Mouse (Mus musculus): ENCODE results near the gene Rpl35a. TPM values are rescaled to one million over a fixed set of nuclear protein-coding genes. Genes with fewer than 3 reads are reported as not detected.

The Rpl35a gene
- total and polyA plus RNA-seq, 3 experiments: 159 to 1,492 (median 642) TPM

DNA sequence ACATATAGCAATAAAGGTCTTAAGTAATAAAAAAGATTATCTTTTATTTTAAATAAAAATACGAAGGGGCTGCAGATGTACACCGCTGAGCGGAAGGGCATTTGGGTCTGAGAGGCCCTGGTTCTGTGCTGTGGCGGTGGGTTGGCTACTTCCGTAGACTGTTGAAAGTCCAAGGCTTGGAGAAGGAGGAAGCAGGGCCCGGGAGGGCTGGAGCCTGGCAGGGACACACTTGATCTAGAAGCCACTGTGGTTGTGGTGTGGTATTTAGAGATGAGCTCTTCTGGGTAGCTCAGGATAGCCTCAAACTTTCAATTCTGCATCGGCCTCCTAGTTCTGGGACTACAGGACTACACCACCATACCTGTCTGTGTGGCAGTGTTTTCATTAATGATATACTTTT lies 23.8 kb downstream of the Rpl35a start:
- H3K9me3 ChIP-seq (replicated peaks): no peaks in the 10 kb centered on the region
- H3K27me3 ChIP-seq (ENCODE audit: insufficient read depth, low read length): no peaks in the 10 kb centered on the region
- TF ChIP-seq TAL1 (conservative IDR thresholded peaks at IDR 0.05; ENCODE audit: low read depth, low read length): no peak
- TF ChIP-seq POLR2AphosphoS5 (IDR thresholded peaks at IDR 0.05; ENCODE audit: insufficient replicate concordance, low read depth, low read length): no peak
- no peak for TF ChIP-seq GATA2 (IDR thresholded peaks at IDR 0.05; ENCODE audit: borderline replicate concordance, low read depth, low read length)
- no peak for TF ChIP-seq GATA1 (IDR thresholded peaks at IDR 0.05; ENCODE audit: borderline replicate concordance, low read length)
- TF ChIP-seq CTCF (IDR thresholded peaks at IDR 0.05; ENCODE audit: low read depth, low read length): no peak
- no peak for ATAC-seq (ENCODE audit: extremely low read depth, insufficient number of reproducible peaks, low FRiP score, poor library complexity, severe bottlenecking)
- H3K4me1 ChIP-seq (ENCODE audit: insufficient read depth, low read depth, low read length): no peaks in the 10 kb centered on the region
- peaks cover 36% of the 10 kb centered on the region for H3K36me3 ChIP-seq (replicated peaks)
- H3K4me3 ChIP-seq (ENCODE audit: low read depth, low read length): no peak overlapping the region
- DNase-seq (ENCODE audit: low spot score): no peak

DNA sequence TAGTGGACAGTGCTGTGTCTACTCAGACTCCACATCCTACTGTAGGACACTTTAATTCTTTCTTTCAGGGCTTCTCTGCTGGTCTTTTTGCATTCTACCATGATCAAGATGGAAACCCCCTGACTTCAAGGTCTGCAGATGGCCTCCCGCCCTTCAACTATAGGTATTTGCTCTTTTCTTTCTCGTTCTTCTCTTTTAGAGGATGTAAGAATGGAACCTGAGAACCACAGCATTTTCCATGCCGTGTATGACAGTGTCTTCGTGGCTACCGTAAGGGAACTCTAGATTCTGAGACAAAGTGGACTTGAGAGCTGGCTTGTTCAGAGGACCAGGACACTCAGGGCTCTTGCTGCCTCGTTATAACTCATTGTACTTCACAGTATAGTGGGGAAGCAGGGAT lies 26.7 kb downstream of the Rpl35a start:
- DNase-seq (ENCODE audit: low spot score): no peak
- peaks cover 26% of the 10 kb centered on the region for H3K36me3 ChIP-seq (replicated peaks)
- no peak overlapping the region for H3K4me3 ChIP-seq (ENCODE audit: low read depth, low read length)
- TF ChIP-seq GATA2 (IDR thresholded peaks at IDR 0.05; ENCODE audit: borderline replicate concordance, low read depth, low read length) (no peak), TAL1 (conservative IDR thresholded peaks at IDR 0.05; ENCODE audit: low read depth, low read length) (no peak), GATA1 (IDR thresholded peaks at IDR 0.05; ENCODE audit: borderline replicate concordance, low read length) (no peak), POLR2AphosphoS5 (IDR thresholded peaks at IDR 0.05; ENCODE audit: insufficient replicate concordance, low read depth, low read length) (no peak), CTCF (IDR thresholded peaks at IDR 0.05; ENCODE audit: low read depth, low read length) (no peak)
- no peak for ATAC-seq (ENCODE audit: extremely low read depth, insufficient number of reproducible peaks, low FRiP score, poor library complexity, severe bottlenecking)
- H3K9me3 ChIP-seq (replicated peaks): no peaks in the 10 kb centered on the region
- no peaks in the 10 kb centered on the region for H3K27me3 ChIP-seq (ENCODE audit: insufficient read depth, low read length)
- H3K4me1 ChIP-seq (ENCODE audit: insufficient read depth, low read depth, low read length): no peaks in the 10 kb centered on the region

DNA sequence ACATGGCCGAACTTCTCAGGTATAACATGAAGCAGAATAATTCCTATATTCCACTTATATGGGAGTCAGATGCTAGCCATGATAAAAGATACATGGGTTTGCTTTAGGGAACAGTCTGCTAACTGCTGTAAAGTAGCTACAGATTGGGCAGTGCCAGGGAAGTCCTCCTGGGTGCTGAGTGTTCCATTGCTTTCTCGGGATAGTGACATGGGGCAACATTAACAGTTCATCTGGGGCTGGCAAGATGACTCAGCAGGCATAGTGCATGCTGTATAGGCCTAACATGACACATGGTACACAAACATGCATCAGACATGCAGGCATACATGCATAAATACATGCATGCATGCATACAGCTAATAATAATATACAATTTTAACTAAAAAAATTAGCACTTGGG lies 27.7 kb downstream of the Rpl35a start:
- H3K9me3 ChIP-seq (replicated peaks): no peaks in the 10 kb centered on the region
- ATAC-seq (ENCODE audit: extremely low read depth, insufficient number of reproducible peaks, low FRiP score, poor library complexity, severe bottlenecking): no peak
- TF ChIP-seq POLR2AphosphoS5 (IDR thresholded peaks at IDR 0.05; ENCODE audit: insufficient replicate concordance, low read depth, low read length) (no peak), CTCF (IDR thresholded peaks at IDR 0.05; ENCODE audit: low read depth, low read length) (no peak), GATA2 (IDR thresholded peaks at IDR 0.05; ENCODE audit: borderline replicate concordance, low read depth, low read length) (no peak), GATA1 (IDR thresholded peaks at IDR 0.05; ENCODE audit: borderline replicate concordance, low read length) (no peak), TAL1 (conservative IDR thresholded peaks at IDR 0.05; ENCODE audit: low read depth, low read length) (no peak)
- peaks cover 25% of the 10 kb centered on the region for H3K36me3 ChIP-seq (replicated peaks)
- no peaks in the 10 kb centered on the region for H3K4me1 ChIP-seq (ENCODE audit: insufficient read depth, low read depth, low read length)
- DNase-seq (ENCODE audit: low spot score): no peak
- no peaks in the 10 kb centered on the region for H3K27me3 ChIP-seq (ENCODE audit: insufficient read depth, low read length)
- no peak overlapping the region for H3K4me3 ChIP-seq (ENCODE audit: low read depth, low read length)

DNA sequence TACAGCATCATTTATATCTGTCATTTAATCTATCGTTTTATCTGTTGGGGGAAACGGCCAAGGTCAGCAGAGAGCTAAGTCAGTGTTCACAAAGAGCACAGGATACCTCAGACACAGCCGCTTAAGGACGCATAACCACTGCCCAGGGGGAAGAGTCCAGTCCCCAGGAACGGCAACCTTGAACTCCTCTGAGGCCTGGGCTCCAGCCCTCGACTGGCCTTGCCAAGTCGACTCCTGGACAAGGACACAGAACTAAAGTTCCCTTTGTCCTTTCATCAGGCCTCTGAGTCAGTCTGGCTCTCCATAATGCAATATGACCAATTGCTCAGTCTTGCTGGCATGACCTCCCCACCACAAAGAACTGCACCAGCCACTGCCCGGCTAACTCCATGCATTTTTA lies 29.4 kb downstream of the Rpl35a start:
- Histone ChIP-seq H3K4me3 (ENCODE audit: low read depth, low read length) (no peak overlapping the region), H3K4me1 (ENCODE audit: insufficient read depth, low read depth, low read length) (no peaks in the 10 kb centered on the region), H3K9me3 (replicated peaks) (no peaks in the 10 kb centered on the region), H3K27me3 (ENCODE audit: insufficient read depth, low read length) (no peaks in the 10 kb centered on the region), H3K36me3 (replicated peaks) (peaks cover 33% of the 10 kb centered on the region)
- ATAC-seq (ENCODE audit: extremely low read depth, insufficient number of reproducible peaks, low FRiP score, poor library complexity, severe bottlenecking): no peak
- no peak for DNase-seq (ENCODE audit: low spot score)
- no peak for TF ChIP-seq CTCF (IDR thresholded peaks at IDR 0.05; ENCODE audit: low read depth, low read length)
- no peak for TF ChIP-seq POLR2AphosphoS5 (IDR thresholded peaks at IDR 0.05; ENCODE audit: insufficient replicate concordance, low read depth, low read length)
- no peak for TF ChIP-seq GATA1 (IDR thresholded peaks at IDR 0.05; ENCODE audit: borderline replicate concordance, low read length)
- TF ChIP-seq TAL1 (conservative IDR thresholded peaks at IDR 0.05; ENCODE audit: low read depth, low read length): no peak
- TF ChIP-seq GATA2 (IDR thresholded peaks at IDR 0.05; ENCODE audit: borderline replicate concordance, low read depth, low read length): no peak

Other genes starting within 250 kb of the Rpl35a start
- gene Smbd1, start 246.0 kb upstream of the Rpl35a start, total RNA-seq (2014; fragmentation: Nextera tagmentation): not detected in 2 replicates
- not detected in 2 replicates for gene Smbd1, start 246.0 kb upstream of the Rpl35a start, total RNA-seq (2017)
- not detected in 2 replicates for gene Smbd1, start 246.0 kb upstream of the Rpl35a start, polyA plus RNA-seq (2012)
- 121 and 134 TPM in 2 replicates for gene Fyttd1, start 179.0 kb upstream of the Rpl35a start, total RNA-seq (2014; fragmentation: Nextera tagmentation)
- 77.5 and 100 TPM in 2 replicates for gene Fyttd1, start 179.0 kb upstream of the Rpl35a start, total RNA-seq (2017)
- 276 and 281 TPM in 2 replicates for gene Fyttd1, start 179.0 kb upstream of the Rpl35a start, polyA plus RNA-seq (2012)
- gene Rubcn, start 178.7 kb upstream of the Rpl35a start, total RNA-seq (2014; fragmentation: Nextera tagmentation): 13.2 and 18.1 TPM in 2 replicates
- gene Rubcn, start 178.7 kb upstream of the Rpl35a start, total RNA-seq (2017): 13.4 and 15.1 TPM in 2 replicates
- 8.7 and 9.4 TPM in 2 replicates for gene Rubcn, start 178.7 kb upstream of the Rpl35a start, polyA plus RNA-seq (2012)
- 77.1 and 91.9 TPM in 2 replicates for gene Lrch3, start 142.4 kb upstream of the Rpl35a start, total RNA-seq (2014; fragmentation: Nextera tagmentation)
- 31.8 and 33.1 TPM in 2 replicates for gene Lrch3, start 142.4 kb upstream of the Rpl35a start, total RNA-seq (2017)
- gene Lrch3, start 142.4 kb upstream of the Rpl35a start, polyA plus RNA-seq (2012): 9.1 and 9.9 TPM in 2 replicates
- gene Iqcg, start 235 bp upstream of the Rpl35a start, total RNA-seq (2014; fragmentation: Nextera tagmentation): 1.1 and 1.5 TPM in 2 replicates
- gene Iqcg, start 235 bp upstream of the Rpl35a start, total RNA-seq (2017): 0.98 and 1.5 TPM in 2 replicates
- gene Iqcg, start 235 bp upstream of the Rpl35a start, polyA plus RNA-seq (2012): 2.1 and 2.6 TPM in 2 replicates
- gene Lmln, start 6.1 kb downstream of the Rpl35a start, total RNA-seq (2014; fragmentation: Nextera tagmentation): 1.8 and 3.4 TPM in 2 replicates
- gene Lmln, start 6.1 kb downstream of the Rpl35a start, total RNA-seq (2017): 3.1 and 3.2 TPM in 2 replicates
- 0.21 and 0.57 TPM in 2 replicates for gene Lmln, start 6.1 kb downstream of the Rpl35a start, polyA plus RNA-seq (2012)
- 9.4 and 11.7 TPM in 2 replicates for gene Osbpl11, start 128.6 kb downstream of the Rpl35a start, total RNA-seq (2014; fragmentation: Nextera tagmentation)
- gene Osbpl11, start 128.6 kb downstream of the Rpl35a start, total RNA-seq (2017): 18.4 and 20.8 TPM in 2 replicates
- 3.1 and 3.7 TPM in 2 replicates for gene Osbpl11, start 128.6 kb downstream of the Rpl35a start, polyA plus RNA-seq (2012)
- 47.0 and 49.4 TPM in 2 replicates for gene Snx4, start 195.0 kb downstream of the Rpl35a start, total RNA-seq (2014; fragmentation: Nextera tagmentation)
- gene Snx4, start 195.0 kb downstream of the Rpl35a start, total RNA-seq (2017): 56.3 and 62.0 TPM in 2 replicates
- 20.1 and 33.2 TPM in 2 replicates for gene Snx4, start 195.0 kb downstream of the Rpl35a start, polyA plus RNA-seq (2012)

Data from G1E (cell line).